Mouse (Mus musculus): Measurements from ENCODE around the gene Rgs9bp. TPM values are rescaled to one million over a fixed set of nuclear protein-coding genes. Genes with fewer than 3 reads are reported as not detected.

The Rgs9bp gene
- polyA plus RNA-seq, 1 experiment from 2014 or later = 0.26 TPM

DNA sequence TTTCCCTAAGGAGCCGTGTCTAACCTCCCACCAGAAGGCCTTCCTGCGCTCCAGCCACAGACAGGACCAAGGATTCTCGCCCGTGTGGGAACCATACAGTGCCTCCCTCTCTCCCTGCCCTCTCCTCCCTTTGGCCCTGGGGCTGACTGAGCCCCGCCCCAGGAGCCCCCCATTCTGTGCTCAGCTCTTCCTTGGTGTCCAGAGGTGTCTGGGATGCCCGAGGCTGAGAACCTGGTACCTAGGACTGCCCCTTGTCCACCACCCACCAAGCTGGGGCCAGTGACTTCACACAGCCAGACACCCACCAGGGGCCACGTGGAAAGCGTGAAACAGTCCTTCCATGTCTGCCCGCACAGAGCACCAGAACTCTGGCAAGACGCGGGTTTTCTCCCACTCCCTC is 22.3 kb downstream of the Rgs9bp start:
- Histone ChIP-seq H3K4me2 (replicated peaks; ENCODE audit: low read depth, low read length) (no peak overlapping the region), H3K9me3 (ENCODE audit: low read length) (no peaks in the 10 kb centered on the region), H3K4me3 (ENCODE audit: low read length) (no peak overlapping the region), H3K9ac (replicated peaks; ENCODE audit: low read length) (no peak overlapping the region), H3K27ac (ENCODE audit: low read length) (no peak overlapping the region), H3K4me1 (ENCODE audit: insufficient read depth, low read length) (no peaks in the 10 kb centered on the region), H3K36me3 (ENCODE audit: insufficient read depth, low read length) (no peaks in the 10 kb centered on the region), H3K27me3 (ENCODE audit: insufficient read depth, low read length) (no peaks in the 10 kb centered on the region)
- WGBS = 67% methylated on average over 11 of the region's 11 CpGs
- no peak; the same call in 1 of the 2 replicates for ATAC-seq (ENCODE audit: low FRiP score, low TSS enrichment)

GRCm38 (mm10) chr7:35559838-35560237 is 25.5 kb downstream of the Rgs9bp start:
- Histone ChIP-seq H3K4me2 (replicated peaks; ENCODE audit: low read depth, low read length) (no peak overlapping the region), H3K27ac (ENCODE audit: low read length) (no peak overlapping the region), H3K27me3 (ENCODE audit: insufficient read depth, low read length) (no peaks in the 10 kb centered on the region), H3K9ac (replicated peaks; ENCODE audit: low read length) (no peak overlapping the region), H3K4me3 (ENCODE audit: low read length) (no peak overlapping the region), H3K4me1 (ENCODE audit: insufficient read depth, low read length) (peaks cover 8% of the 10 kb centered on the region; the same call in 1 of the 2 replicates), H3K36me3 (ENCODE audit: insufficient read depth, low read length) (no peaks in the 10 kb centered on the region), H3K9me3 (ENCODE audit: low read length) (no peaks in the 10 kb centered on the region)
- ATAC-seq (ENCODE audit: low FRiP score, low TSS enrichment) = no peak
- 88% methylated on average over 3 of the region's 3 CpGs for WGBS

GRCm38 (mm10) chr7:35558681-35559080 is 26.7 kb downstream of the Rgs9bp start:
- Histone ChIP-seq H3K36me3 (ENCODE audit: insufficient read depth, low read length) (no peaks in the 10 kb centered on the region), H3K9ac (replicated peaks; ENCODE audit: low read length) (no peak overlapping the region), H3K9me3 (ENCODE audit: low read length) (no peaks in the 10 kb centered on the region), H3K4me3 (ENCODE audit: low read length) (no peak overlapping the region), H3K27ac (ENCODE audit: low read length) (no peak overlapping the region), H3K4me1 (ENCODE audit: insufficient read depth, low read length) (peaks cover 14% of the 10 kb centered on the region; the same call in 1 of the 2 replicates), H3K27me3 (ENCODE audit: insufficient read depth, low read length) (no peaks in the 10 kb centered on the region), H3K4me2 (replicated peaks; ENCODE audit: low read depth, low read length) (no peak overlapping the region)
- no peak for ATAC-seq (ENCODE audit: low FRiP score, low TSS enrichment)
- WGBS = 74% methylated on average over 2 of the region's 2 CpGs

DNA sequence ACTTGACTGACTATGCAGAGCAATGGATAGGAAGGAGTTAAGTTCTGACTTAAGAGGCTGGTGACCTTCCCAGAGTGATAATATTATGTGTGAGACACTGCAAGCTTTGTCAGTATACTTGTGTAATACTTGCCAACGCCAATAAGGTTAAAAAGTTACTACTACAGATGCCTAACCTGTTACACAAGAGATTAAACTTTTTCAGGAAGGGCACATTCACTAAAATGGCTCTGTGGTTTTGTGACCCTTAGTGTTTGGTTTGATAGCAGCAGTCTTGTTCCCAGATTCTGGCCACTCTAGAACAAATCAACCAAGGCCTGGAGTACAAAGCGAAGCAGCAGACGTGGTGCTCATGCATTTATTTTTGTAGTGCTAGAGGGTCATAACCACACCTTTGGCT is 27.8 kb downstream of the Rgs9bp start:
- 72% methylated on average over 3 of the region's 3 CpGs for WGBS
- H3K4me3 ChIP-seq (ENCODE audit: low read length) = no peak overlapping the region
- H3K4me1 ChIP-seq (ENCODE audit: insufficient read depth, low read length) = peaks cover 14% of the 10 kb centered on the region; the same call in 1 of the 2 replicates
- no peaks in the 10 kb centered on the region for H3K36me3 ChIP-seq (ENCODE audit: insufficient read depth, low read length)
- no peaks in the 10 kb centered on the region for H3K27me3 ChIP-seq (ENCODE audit: insufficient read depth, low read length)
- H3K9me3 ChIP-seq (ENCODE audit: low read length) = no peaks in the 10 kb centered on the region
- no peak overlapping the region for H3K4me2 ChIP-seq (replicated peaks; ENCODE audit: low read depth, low read length)
- ATAC-seq (ENCODE audit: low FRiP score, low TSS enrichment) = no peak
- no peak overlapping the region for H3K9ac ChIP-seq (replicated peaks; ENCODE audit: low read length)
- no peak overlapping the region for H3K27ac ChIP-seq (ENCODE audit: low read length)

DNA sequence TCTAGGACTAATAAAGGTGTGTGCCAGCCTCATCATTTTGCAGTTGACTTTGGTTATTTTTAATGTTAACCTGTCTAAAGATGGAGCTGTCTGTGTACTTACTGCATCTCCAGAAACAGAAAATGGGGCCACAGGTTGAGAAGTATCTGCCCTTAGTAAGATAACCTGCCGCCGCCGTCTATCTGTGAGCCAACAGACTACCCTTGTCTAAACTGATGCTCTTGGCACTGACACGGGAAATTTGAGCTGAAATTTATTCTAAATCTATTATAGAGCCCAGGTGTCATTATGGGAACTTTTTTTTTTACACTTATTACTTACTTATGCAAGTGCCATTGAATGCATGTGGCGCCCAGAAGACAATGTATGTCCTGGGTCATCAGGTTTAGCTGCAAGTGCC is 28.5 kb downstream of the Rgs9bp start:
- H3K4me3 ChIP-seq (ENCODE audit: low read length) = no peak overlapping the region
- no peaks in the 10 kb centered on the region for H3K36me3 ChIP-seq (ENCODE audit: insufficient read depth, low read length)
- 88% methylated on average over 5 of the region's 5 CpGs for WGBS
- H3K27ac ChIP-seq (ENCODE audit: low read length) = no peak overlapping the region
- H3K9me3 ChIP-seq (ENCODE audit: low read length) = no peaks in the 10 kb centered on the region
- ATAC-seq (ENCODE audit: low FRiP score, low TSS enrichment) = no peak
- no peak overlapping the region for H3K9ac ChIP-seq (replicated peaks; ENCODE audit: low read length)
- H3K4me2 ChIP-seq (replicated peaks; ENCODE audit: low read depth, low read length) = no peak overlapping the region
- peaks cover 14% of the 10 kb centered on the region; the same call in 1 of the 2 replicates for H3K4me1 ChIP-seq (ENCODE audit: insufficient read depth, low read length)
- H3K27me3 ChIP-seq (ENCODE audit: insufficient read depth, low read length) = no peaks in the 10 kb centered on the region

DNA sequence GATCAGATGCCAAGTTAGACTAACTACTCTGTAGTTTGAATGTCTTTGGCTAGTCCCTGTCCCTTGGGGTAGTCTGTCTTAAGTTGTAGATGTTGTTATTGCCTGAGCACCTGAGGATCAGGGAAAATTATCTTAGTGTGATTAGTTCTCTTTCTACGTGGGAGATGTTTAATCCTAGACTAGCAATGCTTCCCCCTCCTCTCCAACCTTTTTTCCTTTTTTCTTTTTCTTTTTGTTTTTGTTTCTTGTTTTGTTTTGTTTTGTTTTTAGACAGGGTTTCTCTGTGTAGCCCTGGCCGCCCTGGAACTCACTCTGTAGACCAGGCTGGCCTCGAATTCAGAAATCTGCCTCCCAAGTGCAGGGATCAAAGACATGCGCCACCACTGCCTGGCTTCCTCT is 29.2 kb downstream of the Rgs9bp start, which contains the start of gene Nudt19:
Nudt19 (minus strand) TSS at position 100 of the 399 bp plus-strand sequence.
- peak within 1 kb of the TSS; percentile 94 for H3K4me2 ChIP-seq (replicated peaks; ENCODE audit: low read depth, low read length)
- no peak for ATAC-seq (ENCODE audit: low FRiP score, low TSS enrichment)
- H3K27me3 ChIP-seq (ENCODE audit: insufficient read depth, low read length) = no peaks in the 10 kb centered on the region
- 72% methylated on average over 4 of the region's 4 CpGs for WGBS
- H3K27ac ChIP-seq (ENCODE audit: low read length) = peak within 1 kb of the TSS; percentile 92
- peaks cover 14% of the 10 kb centered on the region; the same call in 1 of the 2 replicates for H3K4me1 ChIP-seq (ENCODE audit: insufficient read depth, low read length)
- peak within 1 kb of the TSS; percentile 85 for H3K9ac ChIP-seq (replicated peaks; ENCODE audit: low read length)
- H3K36me3 ChIP-seq (ENCODE audit: insufficient read depth, low read length) = 0 out of 2 replicates have a peak, but pooled peaks cover 2% of the 10 kb centered on the region
- peak within 1 kb of the TSS; percentile 64 for H3K4me3 ChIP-seq (ENCODE audit: low read length)
- H3K9me3 ChIP-seq (ENCODE audit: low read length) = no peaks in the 10 kb centered on the region

- peak overlapping the region; percentile 64 for H3K4me3 ChIP-seq (ENCODE audit: low read length)
- WGBS = under 1% methylated on average over 92 of the region's 93 CpGs
- no peaks in the 10 kb centered on the region for H3K9me3 ChIP-seq (ENCODE audit: low read length)
- H3K36me3 ChIP-seq (ENCODE audit: insufficient read depth, low read length) = peaks cover 9% of the 10 kb centered on the region
- H3K27ac ChIP-seq (ENCODE audit: low read length) = peak overlapping the region; percentile 92
- H3K9ac ChIP-seq (replicated peaks; ENCODE audit: low read length) = peak overlapping the region; percentile 85
- peaks cover 14% of the 10 kb centered on the region; the same call in 1 of the 2 replicates for H3K4me1 ChIP-seq (ENCODE audit: insufficient read depth, low read length)
- peak overlapping the region; percentile 94 for H3K4me2 ChIP-seq (replicated peaks; ENCODE audit: low read depth, low read length)
- no peaks in the 10 kb centered on the region for H3K27me3 ChIP-seq (ENCODE audit: insufficient read depth, low read length)
- ATAC-seq (ENCODE audit: low FRiP score, low TSS enrichment) = peak; percentile 96
These were observed 29.9 kb downstream of the Rgs9bp start for GRCm38 (mm10) chr7:35555224-35556204.

DNA sequence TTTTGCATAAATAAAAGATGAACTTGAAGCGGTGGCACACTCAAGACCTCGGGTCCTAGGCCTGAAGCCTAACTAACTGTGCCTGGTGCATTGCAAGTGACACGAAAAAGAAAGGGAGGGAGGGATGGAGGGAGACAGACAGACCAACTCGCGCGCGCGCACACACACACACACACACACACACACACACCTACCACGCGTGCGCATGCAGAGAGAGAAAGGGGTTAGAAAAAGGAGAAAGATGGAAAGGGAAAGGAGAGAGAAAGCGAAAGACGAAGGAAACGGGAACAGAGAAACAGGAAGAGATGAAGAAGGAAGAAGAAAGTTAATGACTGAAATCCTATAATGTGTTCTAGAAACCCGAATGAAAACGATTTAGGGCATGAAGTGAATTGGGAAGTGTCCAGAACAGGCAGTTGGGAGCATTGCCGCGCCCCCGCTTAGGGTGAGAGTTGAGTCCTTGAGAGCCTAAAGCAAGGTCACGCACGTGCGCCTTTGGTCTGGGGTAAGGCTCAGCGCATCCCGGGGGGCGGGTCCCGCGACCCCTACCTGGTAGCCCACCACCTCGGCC is 30.7 kb downstream of the Rgs9bp start:
- Histone ChIP-seq H3K4me2 (replicated peaks; ENCODE audit: low read depth, low read length) (peak overlapping the region; percentile 94), H3K9me3 (ENCODE audit: low read length) (no peaks in the 10 kb centered on the region), H3K36me3 (ENCODE audit: insufficient read depth, low read length) (peaks cover 14% of the 10 kb centered on the region), H3K4me3 (ENCODE audit: low read length) (peak overlapping the region; percentile 64), H3K27ac (ENCODE audit: low read length) (peak overlapping the region; percentile 92), H3K9ac (replicated peaks; ENCODE audit: low read length) (peak overlapping the region; percentile 85), H3K4me1 (ENCODE audit: insufficient read depth, low read length) (peaks cover 14% of the 10 kb centered on the region; the same call in 1 of the 2 replicates), H3K27me3 (ENCODE audit: insufficient read depth, low read length) (no peaks in the 10 kb centered on the region)
- ATAC-seq (ENCODE audit: low FRiP score, low TSS enrichment) = peak; percentile 39
- WGBS = 4% methylated on average over 28 of the region's 28 CpGs

DNA sequence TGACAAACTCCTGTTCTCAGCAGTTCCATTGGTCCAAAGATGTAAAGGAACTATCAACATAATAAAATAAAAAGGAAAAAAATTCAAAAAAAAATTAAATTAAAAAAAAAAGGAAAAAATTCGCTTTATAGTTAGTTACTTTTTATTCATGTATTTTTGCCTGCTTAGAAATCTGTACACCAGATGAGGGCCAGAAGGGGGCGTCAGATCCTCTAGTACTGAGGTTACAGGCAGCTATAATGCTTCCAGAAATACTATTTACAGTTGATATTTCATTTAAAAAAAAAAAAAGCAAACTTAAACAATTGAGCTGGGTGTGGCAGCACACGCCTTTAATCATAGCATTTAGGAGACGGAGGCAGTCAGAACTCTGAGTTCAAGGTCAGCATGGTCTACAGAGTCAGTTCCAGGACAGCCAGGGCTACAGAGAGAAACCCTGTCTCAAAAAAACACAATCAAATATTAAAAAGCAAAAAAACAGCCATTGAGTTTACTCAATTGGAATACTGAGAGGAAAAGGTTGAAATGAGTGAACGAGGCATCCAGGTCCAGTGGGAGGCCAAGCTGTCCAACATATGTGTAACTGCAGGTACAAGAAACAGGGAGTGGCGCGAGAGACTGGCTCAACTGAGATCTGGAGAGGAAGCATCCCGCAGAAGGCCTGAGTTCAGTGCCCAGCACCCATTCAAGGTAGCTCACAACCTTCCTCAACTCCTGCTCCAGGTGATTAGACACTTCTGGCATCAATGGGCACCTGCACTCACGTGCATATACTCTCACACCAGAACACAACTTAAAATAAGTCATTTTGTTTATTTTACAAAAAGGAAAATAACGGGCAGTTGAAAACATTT is 31.4 kb downstream of the Rgs9bp start:
- Histone ChIP-seq H3K27ac (ENCODE audit: low read length) (no peak overlapping the region), H3K9me3 (ENCODE audit: low read length) (no peaks in the 10 kb centered on the region), H3K36me3 (ENCODE audit: insufficient read depth, low read length) (peaks cover 19% of the 10 kb centered on the region), H3K4me2 (replicated peaks; ENCODE audit: low read depth, low read length) (peak overlapping the region; percentile 94), H3K4me3 (ENCODE audit: low read length) (peak overlapping the region; percentile 64), H3K27me3 (ENCODE audit: insufficient read depth, low read length) (no peaks in the 10 kb centered on the region), H3K4me1 (ENCODE audit: insufficient read depth, low read length) (peaks cover 14% of the 10 kb centered on the region; the same call in 1 of the 2 replicates), H3K9ac (replicated peaks; ENCODE audit: low read length) (no peak overlapping the region)
- ATAC-seq (ENCODE audit: low FRiP score, low TSS enrichment) = no peak
- 72% methylated on average over 10 of the region's 10 CpGs for WGBS

Data from kidney, embryonic 16.5 days (tissue).